Mouse (Mus musculus) adrenal gland, postnatal 14 days (tissue): ENCODE data around the gene Sv2a. TPM values are rescaled to one million over a fixed set of nuclear protein-coding genes. Genes with fewer than 3 reads are reported as not detected.

Experiments
- DNase-seq: peaks from one replicate; pipeline ENCODE4 v3.0.0; 2021; ENCODE audit warnings: mixed read lengths
- long read RNA-seq, 2 experiments: library from polyadenylated mRNA; stranded (forward); transcript quantifications; one replicate each; pipeline ENCODE4 v2.0.0; 2021
- total RNA-seq: library from RNA; stranded (reverse); gene quantifications from 2 replicates; pipeline ENCODE4 v1.2.3, GENCODE M21; 2021

The Sv2a gene
- total RNA-seq = 9.0 and 10.4 TPM in 2 replicates
- long read RNA-seq, experiment 1, full-length matches to known transcripts = 7 of 11 reads
- long read RNA-seq, experiment 1, partial matches to known transcripts = 2 of 11 reads
- long read RNA-seq, experiment 1, other reads (novel, unspliced or antisense) = 2 of 11 reads
- long read RNA-seq, experiment 2, full-length matches to known transcripts = 5 of 10 reads
- long read RNA-seq, experiment 2, partial matches to known transcripts = 5 of 10 reads
- long read RNA-seq, experiment 2, other reads (novel, unspliced or antisense) = 0 of 10 reads

DNA sequence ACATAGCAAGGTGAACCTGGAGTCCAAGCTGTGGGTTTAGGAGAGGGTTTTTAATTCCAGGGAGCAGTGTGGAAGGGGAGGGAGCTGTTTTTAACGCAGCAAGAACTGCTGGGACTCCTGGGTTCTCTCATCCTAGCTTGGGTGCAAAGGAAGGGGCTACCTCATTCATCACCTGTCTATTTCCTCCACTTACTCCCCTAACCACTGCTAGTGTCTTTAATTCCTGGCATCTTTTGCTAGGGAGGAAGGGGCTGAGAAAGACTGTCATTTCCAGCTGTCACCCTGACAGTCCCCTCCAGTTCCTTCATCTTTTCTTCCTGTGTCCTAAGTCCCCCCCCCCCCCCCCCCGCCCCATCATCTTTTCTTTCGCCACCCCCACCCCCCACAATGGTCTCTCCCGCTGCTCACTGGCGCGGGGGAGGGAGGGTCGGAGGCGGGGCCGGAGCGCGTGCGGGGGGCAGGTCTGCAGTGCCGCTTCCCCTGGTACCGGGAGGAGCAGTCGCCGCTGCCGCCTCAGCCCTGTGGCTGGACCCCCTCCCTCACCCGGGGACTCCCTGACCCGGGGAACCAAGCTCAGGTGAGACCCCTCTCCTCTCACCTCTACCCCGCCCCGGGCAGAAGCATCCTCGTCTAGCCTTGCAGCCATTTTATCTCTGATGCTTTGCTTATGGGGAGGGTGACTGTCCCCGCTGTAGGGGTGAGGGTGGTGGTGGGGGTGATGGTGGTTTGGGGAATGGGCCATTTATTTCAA lies at the start of gene Sv2a:
TSS of gene Sv2a (plus strand) at position 425 of the 751 bp plus-strand sequence.
- DNase-seq = peak; percentile 79

- no peak for DNase-seq
These were observed 48.5 kb upstream of the Sv2a start for GRCm38 (mm10) chr3:96132478-96132877.

- DNase-seq = no peak
These were observed 47.5 kb upstream of the Sv2a start for GRCm38 (mm10) chr3:96133327-96133905.

GRCm38 (mm10) chr3:96135011-96135410 lies 45.9 kb upstream of the Sv2a start:
- DNase-seq = peak; percentile 59

DNA sequence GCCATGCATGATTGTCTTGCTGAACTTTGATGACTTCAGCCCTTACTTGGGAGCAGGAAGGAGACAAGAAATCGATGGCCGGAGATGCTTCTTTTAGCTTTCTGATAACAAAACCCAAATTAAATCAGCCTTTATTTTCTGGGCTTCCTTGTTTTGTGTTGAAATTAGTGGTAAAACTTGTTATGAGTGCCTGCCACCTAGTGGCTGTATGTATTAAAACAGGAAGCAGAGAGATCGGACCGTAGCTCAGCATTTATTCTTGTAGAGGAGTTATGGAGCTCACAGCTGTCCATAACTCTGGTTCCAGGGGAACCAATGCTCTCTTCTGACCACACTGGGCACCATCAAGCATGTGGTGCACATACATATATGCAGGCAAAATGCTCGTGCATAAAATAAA lies 33.0 kb upstream of the Sv2a start:
- peak; percentile 62 for DNase-seq

- DNase-seq = no peak
These were observed 29.1 kb upstream of the Sv2a start for GRCm38 (mm10) chr3:96151836-96152235.

- DNase-seq = no peak
These were observed 28.3 kb upstream of the Sv2a start for GRCm38 (mm10) chr3:96152611-96153010.

DNA sequence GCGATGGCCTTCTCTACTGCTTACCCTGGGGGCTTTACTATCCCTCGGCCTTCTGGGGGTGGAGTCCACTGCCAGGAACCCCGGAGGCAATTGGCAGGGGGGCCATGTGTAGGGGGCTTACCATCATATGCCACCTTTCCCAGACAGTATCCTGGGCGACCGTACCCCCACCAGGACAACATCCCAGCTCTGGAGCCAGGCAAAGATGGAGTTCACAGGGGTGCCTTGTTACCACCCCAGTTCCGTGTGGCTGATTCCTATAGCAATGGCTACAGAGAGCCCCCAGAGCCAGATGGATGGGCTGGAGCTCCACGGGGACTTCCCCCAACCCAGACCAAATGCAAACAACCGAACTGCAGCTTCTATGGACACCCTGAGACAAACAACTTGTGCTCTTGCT lies 25.4 kb upstream of the Sv2a start:
- no peak for DNase-seq

GRCm38 (mm10) chr3:96159820-96160219 lies 21.1 kb upstream of the Sv2a start:
- no peak for DNase-seq

DNA sequence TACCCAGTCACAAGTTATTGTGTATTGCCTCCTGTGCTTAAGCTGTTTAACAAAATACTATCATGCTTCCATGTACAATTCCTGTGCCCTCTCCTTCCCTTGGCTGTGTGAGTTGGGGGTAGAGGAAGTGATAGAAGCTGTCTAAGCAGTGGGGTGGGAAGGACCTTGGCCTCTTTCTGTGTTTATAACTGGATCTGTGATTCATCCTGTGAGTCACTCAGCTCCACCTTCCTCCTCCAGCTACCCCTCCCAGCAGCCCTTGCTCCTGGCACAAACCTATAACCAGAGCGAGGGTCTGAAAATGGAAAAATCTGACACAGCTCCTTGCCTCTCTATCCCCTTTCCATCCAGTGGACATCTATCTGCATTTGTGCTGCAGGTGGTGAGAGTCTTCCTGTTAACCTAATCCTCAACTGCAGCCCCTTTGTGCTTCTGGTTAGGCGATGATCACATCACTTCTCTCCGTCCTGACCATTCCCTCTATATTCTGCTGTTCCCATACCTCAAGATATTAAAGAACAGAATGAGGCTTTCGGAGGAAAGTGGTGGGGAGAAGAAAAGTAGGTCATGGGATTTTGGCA lies 20.6 kb upstream of the Sv2a start:
- DNase-seq = peak; percentile 84

DNA sequence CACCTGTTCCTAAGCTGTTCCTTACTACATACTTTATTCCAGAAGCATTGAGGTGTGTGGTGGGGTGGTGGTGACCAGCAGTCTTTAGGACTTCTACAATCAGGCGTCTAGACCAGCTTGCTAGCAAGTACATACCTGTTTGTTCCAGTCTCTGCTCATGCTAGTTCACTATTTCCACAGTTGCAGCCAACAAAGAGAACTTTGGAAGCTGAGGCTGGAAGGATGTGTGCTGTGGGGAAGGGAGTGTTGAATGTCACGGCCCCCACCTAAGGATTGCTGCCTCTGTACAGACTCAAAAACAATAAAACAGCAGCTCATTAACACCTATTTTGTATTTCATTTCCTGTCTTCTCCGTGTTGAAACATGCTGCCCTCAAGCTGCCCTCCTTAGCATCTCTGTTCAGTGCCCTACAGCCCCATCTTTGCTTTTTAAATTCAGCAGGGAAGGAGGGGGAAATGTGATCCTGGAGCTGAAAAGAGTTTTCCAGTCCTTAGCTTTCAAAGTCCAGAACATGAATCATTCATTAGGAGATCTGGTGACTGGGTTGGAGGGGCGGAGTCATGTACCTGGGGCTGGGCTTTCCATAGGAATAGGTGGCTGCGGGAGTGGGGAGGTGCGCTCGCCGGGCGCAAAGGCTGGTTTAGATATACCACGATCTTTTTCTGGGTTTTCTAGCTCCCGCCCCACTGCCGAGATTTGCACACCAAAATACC lies 20.0 kb upstream of the Sv2a start:
- DNase-seq = peak; percentile 80

GRCm38 (mm10) chr3:96161869-96162840 lies 18.8 kb upstream of the Sv2a start, which contains the start of gene Mtmr11:
Gene Mtmr11 (plus strand): TSS chr3:96162004.
- DNase-seq = peak; percentile 33

GRCm38 (mm10) chr3:96163040-96163439 lies 17.9 kb upstream of the Sv2a start:
- DNase-seq = no peak

GRCm38 (mm10) chr3:96168466-96169158 lies 12.3 kb upstream of the Sv2a start:
- DNase-seq = no peak

DNA sequence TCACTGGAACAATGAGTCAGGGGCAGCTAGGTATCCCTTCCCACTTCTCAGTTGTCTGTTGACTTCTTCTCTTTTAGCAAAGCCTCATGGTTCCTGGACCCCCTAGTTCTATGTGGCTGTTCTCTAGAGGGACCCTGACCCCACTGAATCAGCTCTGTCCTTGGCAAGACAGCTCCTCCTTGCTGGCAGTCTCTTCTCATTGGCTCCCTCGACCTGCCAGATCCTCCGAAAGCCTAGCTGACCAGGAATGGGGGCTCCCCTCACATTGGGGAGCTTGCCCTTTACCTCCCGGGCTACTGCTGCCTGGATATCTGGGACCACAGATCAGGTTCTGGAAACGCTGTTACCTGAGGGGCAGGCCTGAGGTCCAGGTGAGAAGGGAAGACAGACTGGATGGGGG lies 10.7 kb upstream of the Sv2a start:
- DNase-seq = peak; percentile 37

DNA sequence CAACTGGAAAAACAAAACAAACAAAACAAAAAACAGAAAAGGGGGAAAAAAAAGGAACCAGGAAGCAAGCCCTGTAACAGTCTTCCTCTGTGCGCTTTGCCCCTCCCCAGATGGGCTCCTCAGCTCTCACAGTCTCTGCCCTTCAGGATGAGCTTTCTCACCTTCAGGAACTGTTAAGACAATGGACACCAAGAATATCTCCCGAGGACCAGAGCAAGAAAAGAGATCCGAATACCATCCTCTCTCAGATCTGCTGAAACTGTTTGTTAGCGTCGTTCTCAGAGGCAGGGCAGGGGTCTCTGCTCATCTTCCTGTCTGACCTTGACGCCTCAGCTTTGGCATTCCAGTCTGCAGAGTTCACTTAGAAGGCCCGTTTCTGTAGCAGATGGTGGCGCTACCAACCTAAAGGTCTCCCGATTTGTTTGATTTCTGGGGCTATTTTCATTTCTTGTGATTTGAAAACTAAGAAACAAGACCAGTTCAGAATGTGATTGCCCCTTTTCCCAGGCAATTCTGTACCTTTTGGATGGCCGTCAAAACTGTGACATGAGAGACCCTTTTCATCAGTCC lies 9.9 kb upstream of the Sv2a start:
- DNase-seq = no peak

GRCm38 (mm10) chr3:96171583-96172196 lies 9.3 kb upstream of the Sv2a start:
- no peak for DNase-seq

- DNase-seq = peak; percentile 93
These were observed 8.5 kb upstream of the Sv2a start, which contains the start of gene Sf3b4 for GRCm38 (mm10) chr3:96172197-96173178. Gene Sf3b4 (plus strand): TSS chr3:96172332.
